Mouse (Mus musculus): ENCODE results near the gene Npas2. TPM values are rescaled to one million over a fixed set of nuclear protein-coding genes. Genes with fewer than 3 reads are reported as not detected.

The Npas2 gene
- polyA plus RNA-seq, 1 experiment = not detected

GRCm38 (mm10) chr1:39230021-39230420 lies 36.5 kb downstream of the Npas2 start:
- 62% methylated on average over 3 of the region's 3 CpGs for WGBS
- TF ChIP-seq POLR2A (IDR thresholded peaks at IDR 0.05; ENCODE audit: borderline replicate concordance, control insufficient read depth, low read depth, low read length) (no peak), CTCF (IDR thresholded peaks at IDR 0.05; ENCODE audit: control insufficient read depth, insufficient read depth, low read length) (no peak)

GRCm38 (mm10) chr1:39234815-39235449 lies 41.4 kb downstream of the Npas2 start:
- no peak overlapping the region for H3K4me3 ChIP-seq (replicated peaks; ENCODE audit: control insufficient read depth, low read depth, low read length)
- WGBS = 66% methylated on average over 11 of the region's 11 CpGs
- TF ChIP-seq CTCF (IDR thresholded peaks at IDR 0.05; ENCODE audit: control insufficient read depth, insufficient read depth, low read length) (no peak), POLR2A (IDR thresholded peaks at IDR 0.05; ENCODE audit: borderline replicate concordance, control insufficient read depth, low read depth, low read length) (no peak)

More at GRCm38 (mm10) chr1:39230021-39230420, 36.5 kb downstream of the Npas2 start:
- no peak overlapping the region for H3K4me3 ChIP-seq (replicated peaks; ENCODE audit: control insufficient read depth, low read depth, low read length)
- H3K4me1 ChIP-seq (ENCODE audit: control insufficient read depth, insufficient read depth, low read length) = no peaks in the 10 kb centered on the region
- no peak overlapping the region for H3K27ac ChIP-seq (ENCODE audit: control insufficient read depth, insufficient read depth, low read depth, low read length, poor library complexity)

DNA sequence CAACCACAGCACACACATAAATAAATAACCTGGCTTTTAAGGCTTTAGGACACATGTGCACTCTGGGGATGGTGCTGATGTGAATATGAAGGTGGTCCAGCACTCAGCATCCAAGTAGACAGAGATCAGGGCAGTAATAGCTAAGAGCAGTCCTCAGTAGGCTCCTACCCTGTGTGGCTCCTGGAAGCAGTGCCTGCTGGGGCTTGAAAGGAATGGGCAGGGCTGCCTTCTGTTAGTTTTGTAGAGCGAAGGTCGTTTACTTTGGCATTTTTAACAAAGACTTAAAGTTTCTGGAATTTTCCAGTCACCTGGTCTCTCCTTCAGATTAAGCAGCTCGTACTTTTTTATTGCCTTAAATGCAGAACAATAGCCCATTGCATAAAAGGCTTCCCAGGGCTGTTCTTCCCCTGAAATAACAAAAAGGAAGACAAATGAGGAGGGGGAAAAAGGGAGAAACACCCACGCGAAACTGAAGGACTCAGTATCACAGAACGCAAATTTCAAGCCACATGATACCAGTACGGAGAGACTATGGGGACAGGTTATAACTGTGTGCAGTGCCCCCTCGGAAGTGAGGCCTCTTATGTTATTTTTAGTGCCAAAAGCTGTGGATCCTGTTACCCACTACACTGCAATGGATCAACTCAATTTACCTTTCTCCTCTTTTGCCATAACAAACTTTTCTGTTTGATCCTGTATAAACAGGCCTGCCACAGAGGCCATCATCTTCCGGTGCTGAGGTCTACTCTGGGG lies 44.1 kb downstream of the Npas2 start:
- H3K4me3 ChIP-seq (replicated peaks; ENCODE audit: control insufficient read depth, low read depth, low read length) = no peak overlapping the region
- H3K4me1 ChIP-seq (ENCODE audit: control insufficient read depth, insufficient read depth, low read length) = no peaks in the 10 kb centered on the region
- no peak for TF ChIP-seq CTCF (IDR thresholded peaks at IDR 0.05; ENCODE audit: control insufficient read depth, insufficient read depth, low read length)
- TF ChIP-seq POLR2A (IDR thresholded peaks at IDR 0.05; ENCODE audit: borderline replicate concordance, control insufficient read depth, low read depth, low read length) = no peak
- no peak overlapping the region for H3K27ac ChIP-seq (ENCODE audit: control insufficient read depth, insufficient read depth, low read depth, low read length, poor library complexity)
- 75% methylated on average over 9 of the region's 9 CpGs for WGBS

More at GRCm38 (mm10) chr1:39234815-39235449, 41.4 kb downstream of the Npas2 start:
- Histone ChIP-seq H3K27ac (ENCODE audit: control insufficient read depth, insufficient read depth, low read depth, low read length, poor library complexity) (no peak overlapping the region), H3K4me1 (ENCODE audit: control insufficient read depth, insufficient read depth, low read length) (no peaks in the 10 kb centered on the region)

GRCm38 (mm10) chr1:39240860-39241584 lies 47.5 kb downstream of the Npas2 start:
- Histone ChIP-seq H3K4me3 (replicated peaks; ENCODE audit: control insufficient read depth, low read depth, low read length) (no peak overlapping the region), H3K4me1 (ENCODE audit: control insufficient read depth, insufficient read depth, low read length) (no peaks in the 10 kb centered on the region), H3K27ac (ENCODE audit: control insufficient read depth, insufficient read depth, low read depth, low read length, poor library complexity) (no peak overlapping the region)
- TF ChIP-seq CTCF (IDR thresholded peaks at IDR 0.05; ENCODE audit: control insufficient read depth, insufficient read depth, low read length) (no peak), POLR2A (IDR thresholded peaks at IDR 0.05; ENCODE audit: borderline replicate concordance, control insufficient read depth, low read depth, low read length) (no peak)
- WGBS = 87% methylated on average over 6 of the region's 6 CpGs

GRCm38 (mm10) chr1:39244726-39245125 lies 51.2 kb downstream of the Npas2 start:
- Histone ChIP-seq H3K4me3 (replicated peaks; ENCODE audit: control insufficient read depth, low read depth, low read length) (no peak overlapping the region), H3K4me1 (ENCODE audit: control insufficient read depth, insufficient read depth, low read length) (no peaks in the 10 kb centered on the region), H3K27ac (ENCODE audit: control insufficient read depth, insufficient read depth, low read depth, low read length, poor library complexity) (no peak overlapping the region)
- TF ChIP-seq CTCF (IDR thresholded peaks at IDR 0.05; ENCODE audit: control insufficient read depth, insufficient read depth, low read length) (no peak), POLR2A (IDR thresholded peaks at IDR 0.05; ENCODE audit: borderline replicate concordance, control insufficient read depth, low read depth, low read length) (no peak)
- 93% methylated on average over 1 of the region's 1 CpGs for WGBS

DNA sequence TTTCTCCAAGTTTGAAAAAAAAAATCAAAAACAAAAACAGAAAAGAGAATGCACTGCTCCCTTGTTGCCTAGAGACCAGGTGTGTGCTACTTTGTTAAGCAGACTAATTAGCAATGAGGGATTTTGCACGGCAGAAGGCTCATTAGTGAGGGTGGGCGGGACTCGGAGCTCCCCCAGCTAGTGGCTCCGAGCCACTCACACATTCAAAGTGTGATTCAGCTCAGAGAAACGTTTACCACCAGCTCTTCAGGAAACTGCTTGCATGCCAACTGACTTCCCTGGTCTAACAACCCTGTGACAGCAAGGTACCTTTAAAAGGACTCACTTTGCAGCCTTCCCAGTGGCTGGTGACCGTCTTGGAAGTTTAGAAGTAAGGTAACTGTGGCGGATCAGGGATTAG lies 58.1 kb downstream of the Npas2 start:
- Histone ChIP-seq H3K4me3 (replicated peaks; ENCODE audit: control insufficient read depth, low read depth, low read length) (no peak overlapping the region), H3K4me1 (ENCODE audit: control insufficient read depth, insufficient read depth, low read length) (no peaks in the 10 kb centered on the region), H3K27ac (ENCODE audit: control insufficient read depth, insufficient read depth, low read depth, low read length, poor library complexity) (no peak overlapping the region)
- 21% methylated on average over 7 of the region's 7 CpGs for WGBS
- TF ChIP-seq CTCF (IDR thresholded peaks at IDR 0.05; ENCODE audit: control insufficient read depth, insufficient read depth, low read length) = no peak
- TF ChIP-seq POLR2A (IDR thresholded peaks at IDR 0.05; ENCODE audit: borderline replicate concordance, control insufficient read depth, low read depth, low read length) = no peak

DNA sequence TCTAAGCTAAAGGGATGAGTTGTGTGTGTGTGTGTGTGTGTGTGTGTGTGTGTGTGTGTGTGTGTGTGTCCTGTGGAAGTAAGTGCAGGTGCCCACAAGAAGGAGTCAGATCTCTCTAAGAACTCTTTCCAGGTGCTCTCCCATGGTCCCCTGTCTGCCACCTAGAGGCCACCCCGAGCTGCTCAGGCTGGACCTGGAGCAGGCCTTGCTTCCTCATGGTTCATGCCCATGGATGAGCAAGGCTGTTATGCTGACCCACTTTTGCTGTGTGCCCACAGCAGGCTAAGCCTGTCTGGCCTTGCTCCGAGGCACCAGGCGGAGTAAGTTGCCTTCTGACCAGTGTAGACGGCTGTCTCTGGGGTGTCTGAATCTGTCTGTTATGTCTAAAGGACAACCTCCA lies 60.2 kb downstream of the Npas2 start:
- 71% methylated on average over 4 of the region's 4 CpGs for WGBS
- Histone ChIP-seq H3K27ac (ENCODE audit: control insufficient read depth, insufficient read depth, low read depth, low read length, poor library complexity) (no peak overlapping the region), H3K4me1 (ENCODE audit: control insufficient read depth, insufficient read depth, low read length) (no peaks in the 10 kb centered on the region), H3K4me3 (replicated peaks; ENCODE audit: control insufficient read depth, low read depth, low read length) (no peak overlapping the region)
- TF ChIP-seq CTCF (IDR thresholded peaks at IDR 0.05; ENCODE audit: control insufficient read depth, insufficient read depth, low read length) (peak; percentile 33; the same call in 1 of the 2 replicates), POLR2A (IDR thresholded peaks at IDR 0.05; ENCODE audit: borderline replicate concordance, control insufficient read depth, low read depth, low read length) (no peak)

DNA sequence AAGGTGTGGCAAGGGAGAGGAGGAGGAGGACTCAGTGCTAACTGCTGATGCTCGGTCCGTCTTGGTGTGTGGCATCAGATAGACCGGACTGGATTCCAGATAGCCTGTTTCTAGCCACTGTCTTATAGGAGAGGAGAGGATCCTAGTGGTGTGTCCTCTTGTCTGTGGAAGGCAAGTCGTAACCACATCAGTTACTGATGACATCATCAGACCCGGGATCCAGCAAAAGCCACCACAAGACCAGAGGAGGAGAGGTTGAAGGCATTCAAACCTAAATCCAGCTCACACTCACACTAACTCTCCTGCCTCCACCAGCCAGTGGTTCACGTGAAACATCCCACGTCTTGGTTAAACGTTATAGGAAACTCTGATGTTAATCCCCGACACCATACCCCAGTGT lies 62.5 kb downstream of the Npas2 start:
- Histone ChIP-seq H3K4me1 (ENCODE audit: control insufficient read depth, insufficient read depth, low read length) (no peaks in the 10 kb centered on the region), H3K4me3 (replicated peaks; ENCODE audit: control insufficient read depth, low read depth, low read length) (no peak overlapping the region), H3K27ac (ENCODE audit: control insufficient read depth, insufficient read depth, low read depth, low read length, poor library complexity) (no peak overlapping the region)
- no peak for TF ChIP-seq POLR2A (IDR thresholded peaks at IDR 0.05; ENCODE audit: borderline replicate concordance, control insufficient read depth, low read depth, low read length)
- TF ChIP-seq CTCF (IDR thresholded peaks at IDR 0.05; ENCODE audit: control insufficient read depth, insufficient read depth, low read length) = no peak
- 86% methylated on average over 9 of the region's 9 CpGs for WGBS

Data from bone marrow, adult 2 months (tissue).